In the genomic region with DNA sequence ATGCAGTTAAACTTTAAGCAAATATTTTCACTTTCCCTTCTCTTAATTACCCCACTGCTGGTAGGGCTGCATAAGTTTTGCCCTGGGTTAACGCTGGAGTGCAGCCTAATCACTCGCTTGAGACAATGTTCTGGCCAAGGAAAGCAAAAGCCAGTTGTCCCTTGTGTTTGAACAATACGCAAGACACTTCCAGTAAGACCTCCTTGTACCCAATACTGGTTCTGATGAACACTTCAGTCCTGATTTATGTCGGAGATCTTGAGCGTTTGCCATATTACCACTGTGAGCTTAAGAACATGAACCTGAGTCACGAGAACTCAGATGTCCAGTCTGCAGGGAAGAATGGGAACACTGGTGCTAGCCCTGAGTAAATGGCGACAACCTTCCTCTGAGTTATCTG, we compare ENCODE assay signal across 24 mouse cellular contexts. TPM values are rescaled to one million over a fixed set of nuclear protein-coding genes. Genes with fewer than 3 reads are reported as not detected.
"Had no signal": no experiment of that assay in that cellular context is flagged by ENCODE, and none has a peak within 500 bp of the region (broad histone marks: within the 10 kb centered on the region; RNA-seq: fewer than 3 reads in every experiment).

No protein-coding gene starts in this region.

- H3K4me2 ChIP-seq: kidney, embryonic 15.5 days; limb, embryonic 13.5 days; liver, embryonic 12.5 days; liver, embryonic 15.5 days; lung, embryonic 15.5 days; midbrain, embryonic 13.5 days; neural tube, embryonic 13.5 days had no signal

- H3K4me1 ChIP-seq: liver, embryonic 12.5 days; liver, embryonic 15.5 days; megakaryocyte, embryonic 14.5 days; midbrain, embryonic 13.5 days; neural tube, embryonic 13.5 days had no signal

- H3K9me3 ChIP-seq: kidney, embryonic 15.5 days; limb, embryonic 10.5 days; limb, embryonic 13.5 days; liver, embryonic 12.5 days; liver, embryonic 15.5 days; lung, embryonic 15.5 days; megakaryocyte, embryonic 14.5 days; midbrain, embryonic 10.5 days; midbrain, embryonic 13.5 days; neural tube, embryonic 13.5 days had no signal

- H3K9ac ChIP-seq: kidney, embryonic 15.5 days; limb, embryonic 13.5 days; liver, embryonic 12.5 days; liver, embryonic 15.5 days; lung, embryonic 15.5 days; midbrain, embryonic 13.5 days; neural tube, embryonic 13.5 days had no signal

- ATAC-seq: intestine, postnatal 0 days; liver, embryonic 12.5 days; midbrain, embryonic 13.5 days; midbrain, embryonic 16.5 days had no signal

- H3K36me3 ChIP-seq: kidney, embryonic 15.5 days; limb, embryonic 10.5 days; limb, embryonic 13.5 days; liver, embryonic 12.5 days; liver, embryonic 15.5 days; lung, embryonic 15.5 days; midbrain, embryonic 10.5 days; midbrain, embryonic 13.5 days; neural tube, embryonic 13.5 days had no signal

- H3K27ac ChIP-seq: kidney, embryonic 15.5 days; layer of hippocampus, adult 2 months; limb, embryonic 10.5 days; limb, embryonic 13.5 days; liver, embryonic 12.5 days; liver, embryonic 15.5 days; lung, embryonic 15.5 days; midbrain, embryonic 10.5 days; midbrain, embryonic 13.5 days; neural tube, embryonic 13.5 days had no signal

- DNase-seq: kidney, postnatal 14 days; layer of hippocampus, adult 9-11 months; liver; lung, postnatal 10 days; right cerebral cortex, postnatal 4 days; spleen, adult 18-20 months; thymus, adult 2 months; thymus, postnatal 14 days; thymus, postnatal 4 days had no signal

- H3K4me3 ChIP-seq: kidney, embryonic 15.5 days; layer of hippocampus, adult 2 months; limb, embryonic 10.5 days; limb, embryonic 13.5 days; liver, embryonic 12.5 days; liver, embryonic 15.5 days; lung, embryonic 15.5 days; megakaryocyte, embryonic 14.5 days; midbrain, embryonic 10.5 days; midbrain, embryonic 13.5 days; myocyte; neural tube, embryonic 13.5 days had no signal

- H3K27me3 ChIP-seq: kidney, embryonic 15.5 days; limb, embryonic 13.5 days; liver, embryonic 12.5 days; liver, embryonic 15.5 days; lung, embryonic 15.5 days; megakaryocyte, embryonic 14.5 days; midbrain, embryonic 13.5 days; neural tube, embryonic 13.5 days had no signal

RNA-seq across cellular contexts. Expression of a gene that starts 47.5 kb away (rescaled TPM):
- total RNA-seq: neutrophil, adult 5-6 weeks had no signal
